Mouse (Mus musculus) frontal cortex, postnatal 36 days (tissue): ENCODE results near the gene Gm14744.
A peak's percentile ranks its signal among the peaks of the same experiment; 100 is the strongest.
"Not testable (repeated sequence)": the region's sequence is repeated elsewhere in the genome, so short reads cannot be mapped to it uniquely, and the experiment has no call there.

Source experiments
- DNase-seq, 2 experiments: peaks; one replicate each; pipeline ENCODE4 v3.0.0; 2022; ENCODE audit warnings: low spot score in 2 of 2

The Gm14744 gene

GRCm38 (mm10) chrX:77864458-77864857 is at the start of gene Gm14744:
Gene Gm14744, plus strand, starts transcription at chrX:77864758.
- not testable (repeated sequence) for DNase-seq

GRCm38 (mm10) chrX:77853523-77853922 is 11.0 kb upstream of the Gm14744 start, which contains the start of gene Pbsn:
Gene Pbsn, minus strand, starts transcription at chrX:77853623.
- DNase-seq, result no peak

- peak in 1 of 2 experiments; percentile 0 for DNase-seq
Observed at GRCm38 (mm10) chrX:77880033-77880432, 15.5 kb downstream of the Gm14744 start.
